Mouse (Mus musculus) liver, adult 2 months (tissue): ENCODE results near the gene Ptpdc1.

Source experiments
- CTCF ChIP-seq: fragments of 200-500 bp; IDR thresholded peaks from 2 replicates; pipeline ENCODE4 v1.5.1; 2011; ENCODE audit warnings: low read depth, low read length, control low read depth
- POLR2A ChIP-seq: fragments of 200-500 bp; IDR thresholded peaks from 2 replicates; pipeline ENCODE4 v1.6.1; 2011; ENCODE audit warnings: low read length, control low read depth; ENCODE audit not compliant: insufficient read depth; ENCODE audit errors: extremely low read depth

DNA sequence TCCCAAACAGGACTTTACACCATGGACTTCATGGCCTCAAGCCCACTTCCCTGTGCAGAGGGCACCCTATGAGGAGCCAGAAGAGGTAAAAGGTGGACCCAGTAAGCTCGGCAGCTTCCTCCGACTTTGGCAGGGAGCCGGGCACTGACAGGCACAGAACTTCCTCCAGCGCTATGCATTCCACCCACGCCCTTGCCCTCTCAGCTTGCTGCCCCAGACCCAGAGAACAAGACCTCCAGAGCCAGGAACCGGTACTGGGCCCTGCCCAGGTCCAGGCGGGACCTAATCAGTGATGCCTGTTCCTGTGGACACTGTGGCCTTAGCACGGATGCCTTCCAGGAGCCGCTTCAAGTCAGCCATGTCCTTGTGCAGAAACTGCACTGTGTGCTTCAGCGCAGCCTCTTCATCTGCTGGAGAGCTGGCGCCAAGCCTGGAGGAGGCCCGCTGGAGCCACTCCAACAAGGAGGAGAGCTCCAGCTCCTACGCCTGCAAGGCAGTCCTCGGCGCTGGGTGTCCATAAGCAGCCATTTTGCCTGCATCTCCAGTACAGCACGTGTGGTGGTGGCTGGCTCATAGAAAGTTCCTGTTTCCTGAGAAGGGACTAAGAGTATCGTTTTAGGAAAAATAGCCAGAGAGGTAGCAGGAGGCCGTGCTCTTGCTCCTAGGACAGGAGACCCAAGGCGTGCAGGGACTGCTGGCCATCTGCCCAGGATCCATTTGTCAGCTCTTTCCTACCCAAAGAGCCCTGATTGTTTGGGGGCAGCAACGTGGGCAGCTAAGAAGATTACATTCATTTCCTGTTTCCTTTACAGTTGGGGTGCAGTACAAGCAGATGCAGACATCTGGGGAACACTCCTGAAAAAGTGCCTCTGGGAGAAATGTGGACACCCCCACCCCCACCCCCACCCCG, 73.0 kb downstream of the Ptpdc1 start:
- TF ChIP-seq POLR2A (0 out of 2 replicates have a peak, but pooled peaks have one; percentile 43), CTCF (0 out of 2 replicates have a peak, but pooled peaks have one; percentile 5)
